Mouse (Mus musculus) cerebellum, adult 2 months (tissue): ENCODE data around the gene Add2.

ENCODE experiments used
- CTCF ChIP-seq: fragments of 200-500 bp; IDR thresholded peaks from 2 replicates; pipeline ENCODE4 v1.5.1; 2011; ENCODE audit warnings: low read depth, mild to moderate bottlenecking, control low read depth, low read length, moderate library complexity, borderline replicate concordance; ENCODE audit not compliant: insufficient read depth
- POLR2A ChIP-seq: fragments of 200-500 bp; IDR thresholded peaks from 2 replicates; pipeline ENCODE4 v1.6.1; 2011; ENCODE audit warnings: low read length, control low read depth, borderline replicate concordance; ENCODE audit not compliant: insufficient read depth

DNA sequence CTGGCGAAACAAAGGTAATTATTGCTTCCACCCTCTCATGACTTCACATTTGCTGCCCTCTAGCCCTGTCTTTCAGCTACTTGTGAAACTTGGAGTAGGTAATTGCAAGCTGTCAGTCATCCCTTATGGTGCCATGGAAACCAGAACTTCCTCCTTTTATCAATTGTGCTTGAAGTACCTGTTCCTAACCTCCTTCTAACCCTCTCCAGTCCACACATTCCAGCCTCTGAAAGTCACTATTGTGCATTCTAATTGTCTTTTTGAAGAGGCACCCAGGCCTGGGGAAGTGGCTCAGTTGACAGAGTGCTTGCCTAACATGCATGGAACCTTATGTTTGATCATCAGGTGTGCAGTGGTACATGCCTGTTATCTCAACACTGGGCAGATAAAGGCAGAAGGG lies 5.2 kb downstream of the Add2 start:
- TF ChIP-seq POLR2A (no peak), CTCF (no peak)
